ENCODE assay signal across 9 mouse cellular contexts in genomic region chr11:114830433-114830773, GRCm38 (mm10). TPM values are rescaled to one million over a fixed set of nuclear protein-coding genes. Genes with fewer than 3 reads are reported as not detected.
DNase-seq lines count a peak whose midpoint lies in the region; ATAC-seq and TF ChIP-seq lines count a peak whose summit lies in the region.
"Had no signal": no experiment of that assay in that cellular context is flagged by ENCODE, and none has a peak within 500 bp of the region (broad histone marks: within the 10 kb centered on the region; RNA-seq: fewer than 3 reads in every experiment).

No protein-coding gene starts in this region.

- DNase-seq in liver, adult 2 months (ENCODE audit: extremely low read depth, low read depth, low spot score) = peak; percentile 81
- no peak for DNase-seq in liver
- DNase-seq in limb, embryonic 11.5 days (ENCODE audit: low spot score) = no peak
- DNase-seq in cerebellum, postnatal 4 days (ENCODE audit: low spot score in 2 of 2) = no peak
- DNase-seq in layer of hippocampus, postnatal 25 days (ENCODE audit: extremely low spot score in 1 of 2, low spot score in 1 of 2) = no peak
- DNase-seq in left cerebral cortex, adult 2 months (ENCODE audit: extremely low spot score in 1 of 2, low spot score in 2 of 2) = no peak

- H3K27me3 ChIP-seq in liver, adult 2 months (ENCODE audit: control insufficient read depth, insufficient read depth, low read length) = no peaks in the 10 kb centered on the region
- H3K27me3 ChIP-seq in forebrain, embryonic 15.5 days = no peaks in the 10 kb centered on the region
- no peaks in the 10 kb centered on the region for H3K27me3 ChIP-seq in limb, embryonic 11.5 days (ENCODE audit: control insufficient read depth, insufficient read depth, low read length)
- no peaks in the 10 kb centered on the region for H3K27me3 ChIP-seq in neural tube, embryonic 14.5 days (ENCODE audit: control insufficient read depth, insufficient read depth, low read length)

- H3K4me3 ChIP-seq in liver, adult 2 months (ENCODE audit: insufficient read depth, low read depth, low read length) = no peak overlapping the region
- H3K4me3 ChIP-seq in forebrain, embryonic 15.5 days = 0 out of 2 replicates have a peak overlapping the region, but pooled peaks have one; percentile 1
- H3K4me3 ChIP-seq in limb, embryonic 11.5 days (ENCODE audit: low read depth, low read length) = peak overlapping the region; percentile 16; the same call in 1 of the 2 replicates
- H3K4me3 ChIP-seq in neural tube, embryonic 14.5 days (ENCODE audit: low read depth, low read length) = no peak overlapping the region
- no peak overlapping the region for H3K4me3 ChIP-seq in left cerebral cortex, adult 2 months

- TF ChIP-seq CTCF in liver, adult 2 months (IDR thresholded peaks at IDR 0.05; ENCODE audit: low read depth, low read length) = no peak
- TF ChIP-seq CTCF in left cerebral cortex, adult 2 months (IDR thresholded peaks at IDR 0.05) = no peak

- H3K79me2 ChIP-seq in liver, adult 2 months (ENCODE audit: control insufficient read depth, insufficient read depth, low read length) = no peaks in the 10 kb centered on the region

- peaks cover 9% of the 10 kb centered on the region for H3K4me1 ChIP-seq in liver, adult 2 months (ENCODE audit: control insufficient read depth, insufficient read depth, low read length)
- H3K4me1 ChIP-seq in forebrain, embryonic 15.5 days = peaks cover 18% of the 10 kb centered on the region
- H3K4me1 ChIP-seq in limb, embryonic 11.5 days (ENCODE audit: control insufficient read depth, insufficient read depth, low read length) = peaks cover 15% of the 10 kb centered on the region
- H3K4me1 ChIP-seq in neural tube, embryonic 14.5 days (ENCODE audit: control insufficient read depth, insufficient read depth, low read length) = peaks cover 8% of the 10 kb centered on the region; the same call in 1 of the 2 replicates

- H3K4me2 ChIP-seq in forebrain, embryonic 15.5 days (replicated peaks) = peak overlapping the region; percentile 34
- H3K4me2 ChIP-seq in limb, embryonic 11.5 days (ENCODE audit: low read depth, severe bottlenecking) = peak overlapping the region; percentile 72
- H3K4me2 ChIP-seq in neural tube, embryonic 14.5 days (ENCODE audit: low read depth, low read length) = peak overlapping the region; percentile 38

- WGBS in liver, adult 2 months = 19% methylated on average over 8 of the region's 8 CpGs
- WGBS in forebrain, embryonic 15.5 days = 13% methylated on average over 8 of the region's 8 CpGs
- 6% methylated on average over 8 of the region's 8 CpGs for WGBS in limb, embryonic 11.5 days
- 12% methylated on average over 8 of the region's 8 CpGs for WGBS in neural tube, embryonic 14.5 days

- no peak for ATAC-seq in forebrain, embryonic 15.5 days (replicated peaks)
- ATAC-seq in limb, embryonic 11.5 days (ENCODE audit: insufficient number of reproducible peaks, low FRiP score, low TSS enrichment, low read depth) = peak; percentile 58
- ATAC-seq in neural tube, embryonic 14.5 days (ENCODE audit: low read depth) = no peak

- H3K9me3 ChIP-seq in forebrain, embryonic 15.5 days = no peaks in the 10 kb centered on the region
- H3K9me3 ChIP-seq in limb, embryonic 11.5 days (ENCODE audit: control insufficient read depth, low read length) = no peaks in the 10 kb centered on the region
- H3K9me3 ChIP-seq in neural tube, embryonic 14.5 days (ENCODE audit: control insufficient read depth, low read length) = no peaks in the 10 kb centered on the region

- intact Hi-C loops in left cerebral cortex, adult 2 months (cut with DNase I) = no loop called here

- TF ChIP-seq POLR2A in liver, adult 2 months (IDR thresholded peaks at IDR 0.05; ENCODE audit: extremely low read depth, insufficient read depth, low read length) = no peak

- peak overlapping the region; percentile 84 for H3K27ac ChIP-seq in liver, adult 2 months (replicated peaks; ENCODE audit: insufficient read depth, low read depth, low read length)
- no peak overlapping the region for H3K27ac ChIP-seq in forebrain, embryonic 15.5 days (replicated peaks)
- peak overlapping the region; percentile 96 for H3K27ac ChIP-seq in limb, embryonic 11.5 days (replicated peaks; ENCODE audit: low read depth, low read length)
- no peak overlapping the region for H3K27ac ChIP-seq in neural tube, embryonic 14.5 days (ENCODE audit: low read depth, low read length)
- no peak overlapping the region for H3K27ac ChIP-seq in left cerebral cortex, adult 2 months

- H3K36me3 ChIP-seq in liver, adult 2 months (ENCODE audit: control insufficient read depth, insufficient read depth, low read length) = no peaks in the 10 kb centered on the region
- no peaks in the 10 kb centered on the region for H3K36me3 ChIP-seq in forebrain, embryonic 15.5 days
- H3K36me3 ChIP-seq in limb, embryonic 11.5 days (ENCODE audit: control insufficient read depth, insufficient read depth, low read length) = no peaks in the 10 kb centered on the region
- no peaks in the 10 kb centered on the region for H3K36me3 ChIP-seq in neural tube, embryonic 14.5 days (ENCODE audit: control insufficient read depth, insufficient read depth, low read length)

- peak overlapping the region; percentile 39; the same call in 1 of the 2 replicates for H3K9ac ChIP-seq in liver, adult 2 months (ENCODE audit: low read depth, low read length)
- H3K9ac ChIP-seq in forebrain, embryonic 15.5 days (replicated peaks) = no peak overlapping the region
- H3K9ac ChIP-seq in limb, embryonic 11.5 days (ENCODE audit: low read length) = peak overlapping the region; percentile 50
- no peak overlapping the region for H3K9ac ChIP-seq in neural tube, embryonic 14.5 days (replicated peaks; ENCODE audit: low read depth, low read length)

RNA-seq across cellular contexts. Expression of gene Gprc5c, which starts 20.5 kb away (rescaled TPM):
- 51.4 and 66.2 TPM in 2 replicates for total RNA-seq in liver, adult 2 months (2014; rRNA removed)
- 87.6 and 93.9 TPM in 2 replicates for polyA plus RNA-seq in liver, adult 2 months (2012; rRNA removed)
- polyA plus RNA-seq in forebrain, embryonic 15.5 days (2015; fragmentation: Nextera tagmentation; extraction: Ambion mirVana) = 6.0 and 6.2 TPM in 2 replicates
- polyA plus RNA-seq in limb, embryonic 11.5 days (2014; fragmentation: Nextera tagmentation; extraction: Ambion mirVana) = 38.8 and 41.1 TPM in 2 replicates
- polyA plus RNA-seq in neural tube, embryonic 14.5 days (2014; fragmentation: Nextera tagmentation; extraction: Ambion mirVana) = 3.7 and 9.0 TPM in 2 replicates
- total RNA-seq in layer of hippocampus, postnatal 25 days (2021) = 1 to 10 TPM; 2.8 to 4.5 TPM
- 1 to 10 TPM; 4.0 to 5.4 TPM for total RNA-seq in left cerebral cortex, adult 2 months (2021)

RNA-seq across cellular contexts. Expression of gene Gpr142, which starts 31.7 kb away (rescaled TPM):
- total RNA-seq in liver, adult 2 months (2014; rRNA removed) = not detected in 2 replicates
- not detected in 2 replicates for polyA plus RNA-seq in liver, adult 2 months (2012; rRNA removed)
- polyA plus RNA-seq in forebrain, embryonic 15.5 days (2015; fragmentation: Nextera tagmentation; extraction: Ambion mirVana) = not detected in 2 replicates
- polyA plus RNA-seq in limb, embryonic 11.5 days (2014; fragmentation: Nextera tagmentation; extraction: Ambion mirVana) = 0.13 TPM in 1 of 2 replicates, not detected in the other
- not detected in 2 replicates for polyA plus RNA-seq in neural tube, embryonic 14.5 days (2014; fragmentation: Nextera tagmentation; extraction: Ambion mirVana)
- not detected for total RNA-seq in layer of hippocampus, postnatal 25 days (2021)
- not detected for total RNA-seq in left cerebral cortex, adult 2 months (2021)
- total RNA-seq: layer of hippocampus, postnatal 14 days had no signal

RNA-seq across cellular contexts. Expression of gene Btbd17, which starts 34.7 kb away (rescaled TPM):
- not detected in 2 replicates for total RNA-seq in liver, adult 2 months (2014; rRNA removed)
- polyA plus RNA-seq in liver, adult 2 months (2012; rRNA removed) = not detected in 2 replicates
- polyA plus RNA-seq in forebrain, embryonic 15.5 days (2015; fragmentation: Nextera tagmentation; extraction: Ambion mirVana) = 26.4 and 29.7 TPM in 2 replicates
- polyA plus RNA-seq in limb, embryonic 11.5 days (2014; fragmentation: Nextera tagmentation; extraction: Ambion mirVana) = 0.09 and 0.65 TPM in 2 replicates
- polyA plus RNA-seq in neural tube, embryonic 14.5 days (2014; fragmentation: Nextera tagmentation; extraction: Ambion mirVana) = 18.8 and 20.4 TPM in 2 replicates
- total RNA-seq in layer of hippocampus, postnatal 25 days (2021) = 10 to 100 TPM; 27.8 to 30.9 TPM
- 10 to 100 TPM; 29.5 to 29.8 TPM for total RNA-seq in left cerebral cortex, adult 2 months (2021)

RNA-seq across cellular contexts. Expression of gene Cd300a, which starts 59.4 kb away (rescaled TPM):
- total RNA-seq in liver, adult 2 months (2014; rRNA removed) = 3.0 and 3.6 TPM in 2 replicates
- 0.65 and 1.2 TPM in 2 replicates for polyA plus RNA-seq in liver, adult 2 months (2012; rRNA removed)
- 0.46 and 0.88 TPM in 2 replicates for polyA plus RNA-seq in forebrain, embryonic 15.5 days (2015; fragmentation: Nextera tagmentation; extraction: Ambion mirVana)
- polyA plus RNA-seq in limb, embryonic 11.5 days (2014; fragmentation: Nextera tagmentation; extraction: Ambion mirVana) = 0.45 and 0.61 TPM in 2 replicates
- polyA plus RNA-seq in neural tube, embryonic 14.5 days (2014; fragmentation: Nextera tagmentation; extraction: Ambion mirVana) = 0.79 and 1.5 TPM in 2 replicates
- under 1 TPM; 0.37 to 0.52 TPM for total RNA-seq in layer of hippocampus, postnatal 25 days (2021)
- total RNA-seq in left cerebral cortex, adult 2 months (2021) = under 1 TPM; 0.56 to 0.84 TPM

Comparison
In these comparisons a context has a peak if more than half of its experiments do, and no peak if none do; other contexts are left out.
1. H3K27ac ChIP-seq: peak in liver, adult 2 months (single experiment) and limb, embryonic 11.5 days (single experiment); none in forebrain, embryonic 15.5 days (single experiment), neural tube, embryonic 14.5 days (single experiment) and left cerebral cortex, adult 2 months (single experiment).
2. H3K4me3 ChIP-seq: peak in forebrain, embryonic 15.5 days (single experiment) and limb, embryonic 11.5 days (single experiment); none in liver, adult 2 months (single experiment), neural tube, embryonic 14.5 days (single experiment) and left cerebral cortex, adult 2 months (single experiment).
3. H3K9ac ChIP-seq: peak in liver, adult 2 months (single experiment) and limb, embryonic 11.5 days (single experiment); none in forebrain, embryonic 15.5 days (single experiment) and neural tube, embryonic 14.5 days (single experiment).
4. RNA of gene Btbd17, which starts 34.7 kb away (polyA plus RNA-seq): 26.4 to 29.7 TPM in forebrain, embryonic 15.5 days and 18.8 to 20.4 TPM in neural tube, embryonic 14.5 days; 0.09 to 0.65 TPM in limb, embryonic 11.5 days and not detected in liver, adult 2 months; every median in the first group is over 10 times any median in the second.
5. Peak in every context shown above with its lines, with median percentiles within 50 percentile points of each other: H3K4me2 ChIP-seq.